Mouse (Mus musculus) ES-E14 (cell line): Measurements from ENCODE around the gene Cacnb4.
A peak's percentile ranks its signal among the peaks of the same experiment; 100 is the strongest.

Source experiments
- CHD2 ChIP-seq: IDR thresholded peaks from 2 replicates; pipeline ENCODE4 v1.6.1; 2014; ENCODE audit warnings: mild to moderate bottlenecking, low read depth, low read length, inconsistent platforms
- ZNF384 ChIP-seq: IDR thresholded peaks from 2 replicates; pipeline ENCODE4 v1.6.1; 2012; ENCODE audit warnings: low read depth, low read length, inconsistent platforms

DNA sequence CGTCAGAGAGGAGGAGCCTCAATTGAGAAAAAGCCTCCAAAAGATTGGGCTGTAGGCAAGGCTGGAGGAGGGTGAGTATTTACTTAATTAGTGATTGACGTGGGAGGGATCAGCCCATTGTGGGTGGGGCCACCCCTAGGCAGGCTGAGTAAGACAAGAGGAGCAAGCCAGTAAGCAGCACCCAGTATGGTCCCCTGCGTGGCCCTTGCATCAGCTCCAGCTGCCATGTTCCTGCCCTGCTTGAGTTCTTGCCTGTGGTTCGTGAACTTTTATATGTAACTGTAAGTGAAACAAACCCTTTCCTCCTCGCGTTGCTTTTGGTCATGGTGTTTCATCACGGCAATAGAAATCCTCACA, 298.2 kb downstream of the Cacnb4 start, which contains the start of gene Neb:
- no peak for TF ChIP-seq ZNF384
- TF ChIP-seq CHD2, result 0 out of 2 replicates have a peak, but pooled peaks have one; percentile 12
